Mouse (Mus musculus): ENCODE results near the gene Siae. TPM values are rescaled to one million over a fixed set of nuclear protein-coding genes. Genes with fewer than 3 reads are reported as not detected.

Siae gene
- polyA plus RNA-seq, 1 experiment from 2014 or later, result 10.6 TPM

- Histone ChIP-seq H3K4me2 (ENCODE audit: low read length) (peak overlapping the region; percentile 76), H3K27ac (no peak overlapping the region), H3K4me1 (replicated peaks; ENCODE audit: insufficient read depth, low read length) (peaks cover 11% of the 10 kb centered on the region), H3K9ac (ENCODE audit: low read depth, low read length) (no peak overlapping the region), H3K4me3 (replicated peaks; ENCODE audit: low read depth, low read length) (peak overlapping the region; percentile 40), H3K36me3 (ENCODE audit: insufficient read depth, low read length) (no peaks in the 10 kb centered on the region), H3K27me3 (ENCODE audit: insufficient read depth, low read length) (peaks cover 12% of the 10 kb centered on the region), H3K9me3 (replicated peaks; ENCODE audit: low read length) (no peaks in the 10 kb centered on the region)
- WGBS, result 20% methylated on average over 17 of the region's 17 CpGs
- DNase-seq (ENCODE audit: low spot score) (no peak), ATAC-seq (replicated peaks; ENCODE audit: low FRiP score, low read depth) (peak; percentile 47)
- TF ChIP-seq CTCF (IDR thresholded peaks at IDR 0.05; ENCODE audit: low read depth), result no peak
Measured at GRCm38 (mm10) chr9:37545166-37545610, 10.3 kb upstream of the Siae start.

GRCm38 (mm10) chr9:37545847-37546452 is 9.5 kb upstream of the Siae start:
- Histone ChIP-seq H3K27me3 (ENCODE audit: insufficient read depth, low read length) (peaks cover 17% of the 10 kb centered on the region), H3K36me3 (ENCODE audit: insufficient read depth, low read length) (no peaks in the 10 kb centered on the region), H3K27ac (no peak overlapping the region), H3K4me2 (ENCODE audit: low read length) (no peak overlapping the region), H3K9ac (ENCODE audit: low read depth, low read length) (no peak overlapping the region), H3K4me3 (replicated peaks; ENCODE audit: low read depth, low read length) (no peak overlapping the region), H3K4me1 (replicated peaks; ENCODE audit: insufficient read depth, low read length) (peaks cover 11% of the 10 kb centered on the region), H3K9me3 (replicated peaks; ENCODE audit: low read length) (no peaks in the 10 kb centered on the region)
- TF ChIP-seq CTCF (IDR thresholded peaks at IDR 0.05; ENCODE audit: low read depth), result no peak
- 25% methylated on average over 27 of the region's 27 CpGs for WGBS
- ATAC-seq (replicated peaks; ENCODE audit: low FRiP score, low read depth) (no peak), DNase-seq (ENCODE audit: low spot score) (no peak)

DNA sequence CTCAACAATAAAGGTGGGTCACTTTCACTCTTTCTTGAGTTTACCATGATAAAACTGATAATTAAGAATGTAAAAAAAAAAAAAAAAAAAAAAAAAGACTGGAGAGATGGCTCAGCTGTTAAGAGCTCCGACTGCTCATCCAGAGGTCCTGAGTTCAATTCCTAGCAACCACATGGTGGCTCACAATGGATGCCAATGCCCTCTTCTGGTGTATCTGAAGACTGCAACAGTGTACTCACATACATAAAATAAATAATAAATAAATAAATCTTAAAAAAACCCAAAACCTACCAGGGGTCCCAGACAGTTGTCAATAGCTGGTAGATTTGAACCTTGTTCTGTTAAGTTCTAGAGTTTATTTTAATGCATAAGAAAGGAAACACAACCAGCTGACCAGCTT is 8.6 kb upstream of the Siae start:
- peak; percentile 45 for TF ChIP-seq CTCF (IDR thresholded peaks at IDR 0.05; ENCODE audit: low read depth)
- no peak for DNase-seq (ENCODE audit: low spot score)
- WGBS, result 75% methylated on average over 1 of the region's 1 CpGs

DNA sequence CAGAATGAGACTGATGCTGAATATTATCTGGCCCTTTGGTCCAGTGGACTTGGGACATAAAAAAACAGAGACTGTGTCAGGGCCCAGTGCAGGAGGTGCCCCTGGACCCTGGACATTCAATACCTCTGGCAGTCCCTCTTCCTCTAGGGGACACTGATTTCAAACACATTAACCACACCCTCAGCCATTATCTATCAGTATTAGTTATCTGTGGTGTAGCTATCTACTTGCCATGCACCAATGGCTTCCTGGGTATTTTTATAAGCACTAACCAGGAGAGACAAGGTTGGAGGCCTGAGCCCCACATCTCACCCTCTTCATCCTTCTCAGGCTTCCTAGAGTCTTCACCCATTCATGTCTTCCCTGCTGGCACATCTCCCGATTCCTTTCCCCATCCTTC is 5.1 kb upstream of the Siae start:
- H3K27me3 ChIP-seq (ENCODE audit: insufficient read depth, low read length), result peaks cover 23% of the 10 kb centered on the region

More for the DNA sequence above, 8.6 kb upstream of the Siae start:
- no peak for ATAC-seq (replicated peaks; ENCODE audit: low FRiP score, low read depth)
- no peak overlapping the region for H3K9ac ChIP-seq (ENCODE audit: low read depth, low read length)
- no peaks in the 10 kb centered on the region for H3K36me3 ChIP-seq (ENCODE audit: insufficient read depth, low read length)
- H3K4me2 ChIP-seq (ENCODE audit: low read length), result no peak overlapping the region
- peaks cover 12% of the 10 kb centered on the region for H3K4me1 ChIP-seq (replicated peaks; ENCODE audit: insufficient read depth, low read length)
- H3K27ac ChIP-seq, result no peak overlapping the region
- peaks cover 20% of the 10 kb centered on the region for H3K27me3 ChIP-seq (ENCODE audit: insufficient read depth, low read length)
- H3K9me3 ChIP-seq (replicated peaks; ENCODE audit: low read length), result no peaks in the 10 kb centered on the region
- H3K4me3 ChIP-seq (replicated peaks; ENCODE audit: low read depth, low read length), result no peak overlapping the region

DNA sequence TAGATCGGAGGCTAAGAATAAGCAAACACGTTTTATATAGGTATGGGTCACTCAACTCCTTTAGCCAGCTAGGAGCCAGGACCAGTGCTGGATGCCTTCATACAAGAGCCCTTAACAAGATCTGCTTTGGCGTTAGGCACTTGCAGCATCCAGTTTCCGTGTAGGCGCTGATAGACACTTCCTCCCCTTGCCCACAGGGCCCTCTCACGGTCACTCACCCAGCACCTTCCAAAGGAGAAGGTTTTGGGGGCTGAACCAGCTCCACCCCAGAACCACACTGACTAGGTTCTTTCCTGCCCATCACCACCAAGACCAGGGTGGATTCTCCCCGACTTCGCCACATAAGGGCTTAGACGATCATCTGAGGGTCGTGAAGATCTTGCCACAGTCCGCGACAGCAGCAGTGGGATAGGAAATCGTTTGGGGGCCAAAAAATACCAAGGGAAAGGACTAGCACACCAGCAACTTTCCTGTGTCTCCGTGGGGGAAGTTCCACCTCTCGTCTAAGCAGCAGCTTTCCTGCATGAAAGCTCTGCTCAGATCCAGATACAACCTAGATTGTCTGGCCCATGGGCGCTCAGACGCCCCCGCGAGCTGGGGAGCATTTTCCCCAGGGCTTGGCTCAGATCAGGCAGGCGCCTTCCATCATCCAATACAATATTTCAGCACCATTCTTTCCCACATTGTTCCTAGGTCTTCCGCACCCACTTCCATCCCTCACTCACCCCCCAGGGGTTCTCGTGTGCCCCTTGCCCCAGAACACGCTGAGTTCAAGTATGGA is 3.6 kb upstream of the Siae start:
- no peak overlapping the region; the same call in 1 of the 2 replicates for H3K9ac ChIP-seq (ENCODE audit: low read depth, low read length)
- 0 out of 2 replicates have a peak, but pooled peaks cover 6% of the 10 kb centered on the region for H3K4me1 ChIP-seq (replicated peaks; ENCODE audit: insufficient read depth, low read length)
- H3K4me3 ChIP-seq (replicated peaks; ENCODE audit: low read depth, low read length), result peak overlapping the region; percentile 39
- ATAC-seq (replicated peaks; ENCODE audit: low FRiP score, low read depth) (no peak), DNase-seq (ENCODE audit: low spot score) (no peak)
- 4% methylated on average over 23 of the region's 23 CpGs for WGBS
- no peak overlapping the region for H3K27ac ChIP-seq
- no peaks in the 10 kb centered on the region for H3K9me3 ChIP-seq (replicated peaks; ENCODE audit: low read length)
- H3K36me3 ChIP-seq (ENCODE audit: insufficient read depth, low read length), result no peaks in the 10 kb centered on the region
- peak overlapping the region; percentile 74 for H3K4me2 ChIP-seq (ENCODE audit: low read length)
- H3K27me3 ChIP-seq (ENCODE audit: insufficient read depth, low read length), result peaks cover 13% of the 10 kb centered on the region
- TF ChIP-seq CTCF (IDR thresholded peaks at IDR 0.05; ENCODE audit: low read depth), result no peak

More for the DNA sequence above, 5.1 kb upstream of the Siae start:
- no peak for ATAC-seq (replicated peaks; ENCODE audit: low FRiP score, low read depth)
- no peaks in the 10 kb centered on the region for H3K9me3 ChIP-seq (replicated peaks; ENCODE audit: low read length)
- peaks cover 7% of the 10 kb centered on the region; the same call in 1 of the 2 replicates for H3K4me1 ChIP-seq (replicated peaks; ENCODE audit: insufficient read depth, low read length)
- no peak overlapping the region for H3K4me2 ChIP-seq (ENCODE audit: low read length)
- TF ChIP-seq CTCF (IDR thresholded peaks at IDR 0.05; ENCODE audit: low read depth), result no peak
- no peak overlapping the region for H3K4me3 ChIP-seq (replicated peaks; ENCODE audit: low read depth, low read length)
- no peak overlapping the region for H3K27ac ChIP-seq
- WGBS, result 63% methylated on average over 1 of the region's 1 CpGs
- no peak overlapping the region for H3K9ac ChIP-seq (ENCODE audit: low read depth, low read length)
- H3K36me3 ChIP-seq (ENCODE audit: insufficient read depth, low read length), result no peaks in the 10 kb centered on the region
- no peak for DNase-seq (ENCODE audit: low spot score)

GRCm38 (mm10) chr9:37552536-37553293 is 2.8 kb upstream of the Siae start, which contains the start of gene Nrgn:
Gene Nrgn (minus strand): TSS chr9:37552904.
- Histone ChIP-seq H3K36me3 (ENCODE audit: insufficient read depth, low read length) (no peaks in the 10 kb centered on the region), H3K27me3 (ENCODE audit: insufficient read depth, low read length) (peaks cover 13% of the 10 kb centered on the region), H3K9me3 (replicated peaks; ENCODE audit: low read length) (no peaks in the 10 kb centered on the region), H3K4me3 (replicated peaks; ENCODE audit: low read depth, low read length) (peak within 1 kb of the TSS; percentile 39), H3K4me2 (ENCODE audit: low read length) (peak within 1 kb of the TSS; percentile 74), H3K9ac (ENCODE audit: low read depth, low read length) (no peak within 1 kb of the TSS; the same call in 1 of the 2 replicates), H3K4me1 (replicated peaks; ENCODE audit: insufficient read depth, low read length) (0 out of 2 replicates have a peak, but pooled peaks cover 6% of the 10 kb centered on the region), H3K27ac (no peak within 1 kb of the TSS)
- ATAC-seq (replicated peaks; ENCODE audit: low FRiP score, low read depth) (peak; percentile 92), DNase-seq (ENCODE audit: low spot score) (peak; percentile 95)
- no peak for TF ChIP-seq CTCF (IDR thresholded peaks at IDR 0.05; ENCODE audit: low read depth)
- WGBS, result 6% methylated on average over 31 of the region's 31 CpGs
